Mouse (Mus musculus): ENCODE measurements around the gene Hoxc9. TPM values are rescaled to one million over a fixed set of nuclear protein-coding genes. Genes with fewer than 3 reads are reported as not detected.

The Hoxc9 gene
- total and polyA plus RNA-seq, 3 experiments, result 0.12 to 0.26 TPM; not detected in 1

DNA sequence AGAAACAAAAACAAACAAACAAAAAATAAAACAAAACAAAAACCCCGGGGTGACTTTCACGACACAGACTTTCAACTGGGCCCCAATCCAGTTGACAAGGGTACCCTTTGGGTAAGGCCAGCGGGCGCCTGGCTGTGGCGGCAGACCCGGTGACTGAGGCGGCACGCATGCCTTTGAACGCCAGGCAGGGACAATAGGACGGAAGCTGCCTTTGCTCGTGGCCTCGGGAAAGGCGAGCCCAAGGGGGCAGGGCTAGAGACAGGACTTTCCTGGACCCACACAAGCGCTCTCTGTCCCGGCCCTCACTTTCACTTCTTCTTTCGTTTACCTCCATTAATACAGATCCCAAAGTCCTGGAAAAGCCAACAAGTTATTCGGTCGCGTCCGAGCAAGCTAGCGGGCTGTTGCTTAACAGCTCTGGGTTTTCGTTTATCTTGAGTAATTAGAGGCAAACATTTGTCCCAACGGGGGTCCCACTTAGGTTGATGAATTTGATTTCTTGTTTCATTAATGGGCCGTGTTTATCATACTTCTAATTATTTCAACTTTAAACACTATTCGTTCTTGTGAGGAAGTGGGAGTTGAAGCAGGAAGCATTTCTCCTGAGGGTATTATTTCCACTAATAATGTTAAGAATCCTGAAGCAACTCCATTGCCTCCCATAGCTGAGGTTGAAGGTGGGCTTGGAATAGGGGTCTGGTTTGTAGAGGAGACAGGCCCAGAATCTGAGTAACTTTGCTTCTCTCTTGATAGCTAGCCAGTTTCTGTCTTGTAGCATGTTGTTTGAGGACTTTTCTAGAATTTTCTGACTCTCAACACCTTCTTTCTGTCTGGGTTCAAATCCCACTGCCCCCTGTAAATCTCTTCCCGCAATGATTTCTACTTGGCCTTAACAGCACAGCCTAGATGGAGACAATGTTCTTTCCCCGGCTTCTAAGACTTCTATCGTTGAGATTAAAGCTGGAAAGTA, 12.3 kb upstream of the Hoxc9 start:
- H3K9ac ChIP-seq (ENCODE audit: insufficient read depth, low read depth), result peak overlapping the region; percentile 7
- no peaks in the 10 kb centered on the region for H3K79me2 ChIP-seq (replicated peaks; ENCODE audit: control insufficient read depth, extremely low read depth, insufficient read depth, poor library complexity, severe bottlenecking)
- no peaks in the 10 kb centered on the region for H3K9me3 ChIP-seq (replicated peaks; ENCODE audit: low read length)
- no peak for DNase-seq (ENCODE audit: extremely low read depth)
- in situ Hi-C loops (cut with MboI; ENCODE audit: low pct_ligation_motif_present, low pct_unique_long_range_greater_than_20kb, low sequenced_read_pairs) (no loop called here), dilution Hi-C loops (cut with MboI; ENCODE audit: extremely low pct_ligation_motif_present, extremely low pct_unique_long_range_greater_than_20kb, low sequenced_read_pairs) (no loop called here)
- H3K27ac ChIP-seq (ENCODE audit: insufficient read depth, low read depth), result no peak overlapping the region
- peak overlapping the region; percentile 79 for H3K4me2 ChIP-seq (ENCODE audit: insufficient read depth, low read depth, poor library complexity, severe bottlenecking)
- H3K4me3 ChIP-seq (replicated peaks in 1 of 3; ENCODE audit: low read depth in 2 of 3, low read length in 2 of 3, poor library complexity in 1 of 3), result no peak overlapping the region
- no peaks in the 10 kb centered on the region for H3K36me3 ChIP-seq (replicated peaks in 1 of 2; ENCODE audit: control insufficient read depth in 1 of 2, insufficient read depth in 1 of 2, low read length in 1 of 2)
- H3K4me1 ChIP-seq (ENCODE audit: control insufficient read depth in 1 of 2, insufficient read depth in 2 of 2), result peaks cover 6 to 32% of the 10 kb centered on the region in 2 experiments
- peaks cover 93% of the 10 kb centered on the region for H3K27me3 ChIP-seq (replicated peaks)
- no peak for TF ChIP-seq CHD1 (IDR thresholded peaks at IDR 0.05; ENCODE audit: low read depth, low read length)
- no peak for TF ChIP-seq JUND (conservative IDR thresholded peaks at IDR 0.05; ENCODE audit: low read depth, low read length)
- no peak for TF ChIP-seq RAD21 (IDR thresholded peaks at IDR 0.05; ENCODE audit: low read depth, low read length)
- TF ChIP-seq MAX (IDR thresholded peaks at IDR 0.05; ENCODE audit: low read length), result 0 out of 2 replicates have a peak, but pooled peaks have one; percentile 18
- TF ChIP-seq IRF4 (IDR thresholded peaks at IDR 0.05; ENCODE audit: low read depth, low read length), result peak; percentile 79
- TF ChIP-seq NRF1 (IDR thresholded peaks at IDR 0.05; ENCODE audit: low read depth, low read length), result 0 out of 2 replicates have a peak, but pooled peaks have one; percentile 20
- TF ChIP-seq TCF12 (IDR thresholded peaks at IDR 0.05; ENCODE audit: low read depth, low read length), result no peak
- TF ChIP-seq MXI1 (IDR thresholded peaks at IDR 0.05; ENCODE audit: low read depth, low read length), result peak; percentile 29; the same call in 1 of the 2 replicates
- no peak for TF ChIP-seq SMC3 (IDR thresholded peaks at IDR 0.05; ENCODE audit: low read depth, low read length)
- no peak for TF ChIP-seq CTCF (conservative IDR thresholded peaks at IDR 0.05 in 1 of 2, IDR thresholded peaks at IDR 0.05 in 1 of 2; ENCODE audit: low read depth in 2 of 2, low read length in 2 of 2)
- no peak for TF ChIP-seq USF1 (IDR thresholded peaks at IDR 0.05; ENCODE audit: low read depth, low read length)
- peak; percentile 36 for TF ChIP-seq EP300 (IDR thresholded peaks at IDR 0.05; ENCODE audit: low read length)
- no peak for TF ChIP-seq UBTF (IDR thresholded peaks at IDR 0.05; ENCODE audit: low read depth, low read length)
- no peak for TF ChIP-seq ETS1 (conservative IDR thresholded peaks at IDR 0.05; ENCODE audit: low read depth, low read length)
- TF ChIP-seq USF2 (conservative IDR thresholded peaks at IDR 0.05; ENCODE audit: low read depth, low read length), result no peak
- TF ChIP-seq MYC (IDR thresholded peaks at IDR 0.05; ENCODE audit: low read depth, low read length), result no peak
- no peak for TF ChIP-seq RCOR1 (conservative IDR thresholded peaks at IDR 0.05; ENCODE audit: low read depth, low read length)
- TF ChIP-seq BHLHE40 (IDR thresholded peaks at IDR 0.05; ENCODE audit: low read depth, low read length), result no peak
- no peak for TF ChIP-seq ZKSCAN1 (IDR thresholded peaks at IDR 0.05; ENCODE audit: borderline replicate concordance, low read depth, low read length)
- 0 out of 2 replicates have a peak, but pooled peaks have one; percentile 13 for TF ChIP-seq MAZ (IDR thresholded peaks at IDR 0.05; ENCODE audit: low read depth, low read length)
- no peak for TF ChIP-seq PAX5 (IDR thresholded peaks at IDR 0.05; ENCODE audit: low read length)
- no peak for TF ChIP-seq POLR2AphosphoS2 (IDR thresholded peaks at IDR 0.05; ENCODE audit: low read depth, low read length)
- TF ChIP-seq ZNF384 (IDR thresholded peaks at IDR 0.05; ENCODE audit: low read depth, low read length), result no peak
- no peak for TF ChIP-seq CHD2 (IDR thresholded peaks at IDR 0.05; ENCODE audit: low read length)
- no peak for TF ChIP-seq JUN (IDR thresholded peaks at IDR 0.05; ENCODE audit: insufficient read depth, low read depth, low read length)
- no peak for TF ChIP-seq SIN3A (IDR thresholded peaks at IDR 0.05; ENCODE audit: low read length)
- TF ChIP-seq ZC3H11A (IDR thresholded peaks at IDR 0.05; ENCODE audit: low read depth, low read length), result no peak
- TF ChIP-seq GABPA (IDR thresholded peaks at IDR 0.05; ENCODE audit: insufficient replicate concordance, low read depth, low read length), result no peak
- TF ChIP-seq E2F4 (IDR thresholded peaks at IDR 0.05; ENCODE audit: insufficient replicate concordance, low read depth, low read length), result no peak
- 0 out of 2 replicates have a peak, but pooled peaks have one; percentile 37 for TF ChIP-seq MEF2A (IDR thresholded peaks at IDR 0.05; ENCODE audit: borderline replicate concordance, low read depth, low read length)
- TF ChIP-seq KAT2A (IDR thresholded peaks at IDR 0.05; ENCODE audit: insufficient replicate concordance, low read length), result no peak
- TF ChIP-seq ZMIZ1 (IDR thresholded peaks at IDR 0.05; ENCODE audit: low read depth, low read length), result no peak

Data from CH12.LX (cell line).